Mouse (Mus musculus) adrenal gland, postnatal 10 days (tissue): Measurements from ENCODE around the gene C1galt1. TPM values are rescaled to one million over a fixed set of nuclear protein-coding genes. Genes with fewer than 3 reads are reported as not detected.

Experiments used
- DNase-seq: peaks from one replicate; pipeline ENCODE4 v3.0.0; 2021; ENCODE audit warnings: mixed read lengths
- total RNA-seq, 2 experiments: library from RNA; stranded (reverse); gene quantifications; 2 replicates each; pipeline ENCODE4 v1.2.3; 2021

C1galt1 gene
- total RNA-seq, 2 experiments from 2014 or later: 24.1 to 25.4 TPM

DNA sequence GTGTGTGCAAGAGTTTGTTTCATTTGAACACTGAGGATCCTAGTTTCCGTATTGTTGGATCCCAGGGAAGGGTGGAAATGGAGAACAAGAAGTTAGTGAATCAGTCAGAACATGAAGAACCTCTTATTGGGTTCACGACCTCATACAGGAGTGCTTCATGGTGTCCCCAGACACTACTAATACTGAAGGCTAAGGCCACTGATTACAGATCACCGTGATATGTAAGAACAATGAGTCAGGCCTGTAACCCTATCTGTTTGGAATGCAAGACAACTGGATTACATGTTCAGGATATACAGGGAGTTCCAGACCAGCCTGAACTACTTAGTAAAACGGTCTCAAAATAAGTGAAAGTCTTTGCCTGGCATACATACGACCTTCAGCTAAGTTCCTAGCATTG, 13.9 kb downstream of the C1galt1 start:
- no peak for DNase-seq

- DNase-seq: peak; percentile 32
Measured at GRCm38 (mm10) chr6:7859161-7859560, 14.5 kb downstream of the C1galt1 start.

DNA sequence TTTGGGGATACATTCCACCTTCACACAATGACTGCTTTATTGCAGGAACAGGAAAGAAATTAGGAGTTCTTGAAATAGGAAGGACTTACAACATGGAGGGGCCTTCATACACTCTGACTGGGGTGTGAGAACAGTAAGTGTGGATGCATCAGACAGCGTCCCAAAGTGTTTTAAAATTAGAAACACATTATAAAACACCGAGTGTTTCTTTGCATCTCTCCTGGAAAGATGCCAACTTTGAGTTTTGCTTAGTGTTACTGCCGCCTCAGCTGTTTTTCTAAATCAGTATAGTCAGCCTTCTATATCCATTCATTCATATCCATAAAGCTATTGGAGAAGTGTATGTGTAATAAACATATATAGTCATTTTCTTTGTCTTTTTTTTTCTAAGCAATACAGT, 16.4 kb downstream of the C1galt1 start:
- DNase-seq: no peak

DNA sequence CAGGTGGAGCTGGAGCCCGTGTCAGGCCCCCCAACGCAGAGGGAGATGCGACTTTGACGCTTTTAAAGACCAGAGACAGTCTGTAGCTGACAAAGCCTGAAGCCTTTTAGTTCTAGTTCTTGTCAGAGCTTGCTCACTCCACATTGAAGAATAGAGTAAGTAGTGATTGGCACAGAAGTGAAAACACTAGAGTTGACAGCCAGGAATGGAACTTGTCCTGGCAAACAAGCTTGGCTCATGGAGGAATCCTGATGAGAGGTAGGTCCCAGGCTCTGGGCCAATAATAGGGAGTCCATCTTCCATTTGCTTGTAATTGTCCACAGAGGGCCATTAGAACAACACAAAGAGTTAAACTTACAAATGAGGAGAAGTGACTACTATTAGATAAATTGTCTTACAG, 18.7 kb downstream of the C1galt1 start:
- DNase-seq: peak; percentile 25

DNA sequence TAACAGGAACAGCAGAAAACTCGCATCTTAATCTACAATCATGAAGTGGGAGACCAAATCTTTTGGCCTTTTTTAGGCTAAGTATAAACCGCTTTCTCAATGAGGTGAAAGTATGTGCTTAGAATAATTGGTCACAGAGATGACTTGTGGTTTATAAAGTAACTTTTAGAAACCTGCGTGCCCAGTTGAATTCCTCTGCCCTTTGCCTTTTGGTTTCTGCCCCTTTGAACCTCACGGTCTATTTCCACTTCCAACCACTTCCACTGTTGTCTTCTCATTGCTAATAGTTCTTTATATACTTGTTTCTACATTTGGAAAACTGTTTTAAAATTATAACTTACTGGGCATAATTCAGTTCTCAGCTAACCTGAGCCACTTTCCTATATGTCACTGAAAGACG, 32.2 kb downstream of the C1galt1 start:
- no peak for DNase-seq

DNA sequence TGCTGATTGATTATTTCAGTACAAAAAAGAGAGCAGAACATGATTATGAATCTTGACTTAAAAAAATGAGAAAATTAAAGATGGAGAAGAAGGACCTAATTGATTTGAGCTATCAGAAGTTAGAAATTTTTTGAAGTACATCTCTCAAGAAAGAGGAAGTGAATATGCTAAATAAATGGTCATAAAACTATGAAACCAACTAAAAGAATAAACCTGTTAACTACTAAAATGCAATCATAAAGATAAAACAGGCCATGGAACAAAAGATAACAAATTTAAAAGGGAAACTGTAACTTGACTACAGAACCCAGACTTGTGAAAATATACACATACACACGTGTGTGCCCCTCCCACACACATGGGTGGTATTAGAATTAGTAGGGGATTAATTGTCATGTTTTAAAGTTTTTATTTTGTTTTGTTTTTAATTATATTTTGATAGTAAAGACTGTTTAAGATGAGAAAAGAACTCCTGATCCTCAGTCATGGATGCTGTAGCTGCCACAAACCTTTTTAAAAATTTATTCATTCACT, 37.0 kb downstream of the C1galt1 start:
- DNase-seq: no peak

DNA sequence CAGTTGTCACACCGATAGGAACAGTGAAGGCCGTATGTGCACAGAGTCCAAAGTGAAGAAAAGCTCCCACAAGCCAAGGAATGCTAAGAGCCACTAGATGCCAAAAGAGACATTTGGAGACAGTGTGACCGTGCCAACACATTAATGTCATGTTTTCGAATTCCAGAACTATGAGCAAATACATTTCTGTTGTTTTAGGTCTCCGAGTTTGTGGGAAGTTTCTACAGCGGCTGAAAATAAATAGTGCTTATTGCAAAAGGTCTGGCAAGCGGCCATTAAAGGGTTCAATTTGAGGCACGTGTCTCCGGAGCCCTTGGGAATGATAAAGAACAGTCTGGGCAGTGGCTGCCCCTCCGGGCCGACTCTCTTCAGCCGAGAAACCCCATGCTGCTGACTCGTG, 37.9 kb downstream of the C1galt1 start:
- peak; percentile 85 for DNase-seq

DNA sequence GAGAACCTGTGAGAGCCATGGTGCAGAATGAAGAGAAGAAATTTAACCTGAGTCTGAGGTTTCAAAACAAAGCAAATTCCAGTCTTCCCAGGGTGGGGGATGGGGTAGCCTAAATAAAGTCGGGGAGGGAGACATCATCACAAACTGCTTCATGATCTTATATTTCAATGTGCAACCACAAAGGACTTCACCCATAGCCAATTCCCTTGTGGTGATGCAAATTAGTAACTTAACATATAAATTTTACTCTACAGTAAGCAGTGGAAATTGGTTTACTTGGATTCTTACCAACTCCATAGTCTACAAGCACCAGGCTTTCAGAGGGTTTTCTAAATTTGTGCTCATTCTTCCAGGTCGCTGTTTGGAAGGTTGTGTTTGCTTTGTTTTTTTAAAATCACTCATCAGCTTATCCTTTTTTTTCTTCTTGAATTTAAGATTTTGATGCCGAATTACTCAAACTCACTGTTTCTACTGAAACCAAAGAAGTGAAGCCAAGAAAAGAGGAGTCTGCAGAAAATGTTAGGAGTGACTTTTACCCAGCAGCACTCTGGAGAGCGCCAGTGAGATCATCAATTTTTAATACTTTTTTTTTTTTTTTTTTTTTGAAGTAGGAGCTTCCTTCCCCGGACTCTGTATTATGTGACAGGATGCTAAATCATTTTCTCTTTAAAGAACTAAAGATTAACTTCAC, 41.5 kb downstream of the C1galt1 start:
- DNase-seq: no peak

DNA sequence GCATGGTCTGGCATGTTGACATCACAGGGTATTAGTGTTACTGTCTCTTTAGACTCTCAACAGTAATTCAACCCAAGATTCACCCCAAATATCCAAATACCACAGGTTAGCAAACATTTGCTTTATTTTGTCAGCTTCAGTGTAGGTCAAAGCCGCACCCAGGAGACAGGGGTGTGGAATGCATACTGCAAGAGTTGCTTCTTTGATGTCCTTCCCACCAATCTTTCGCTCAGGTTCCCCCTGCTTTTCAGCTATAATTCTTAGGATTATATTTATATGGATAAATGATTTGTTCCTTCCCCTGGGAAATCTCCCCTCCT, 42.0 kb downstream of the C1galt1 start:
- no peak for DNase-seq

GRCm38 (mm10) chr6:7896339-7896738, 51.7 kb downstream of the C1galt1 start:
- no peak for DNase-seq

- no peak for DNase-seq
Measured at GRCm38 (mm10) chr6:7912015-7912414, 67.4 kb downstream of the C1galt1 start.

Other genes with a start within 250 kb of the C1galt1 start
- gene Asns, start 151.6 kb upstream of the C1galt1 start, total RNA-seq: 10 to 100 TPM; 75.9 to 78.9 TPM